Mouse (Mus musculus) lung, postnatal 14 days (tissue): ENCODE data around the gene Fgg.

Source experiments
- DNase-seq: peaks from one replicate; pipeline ENCODE4 v3.0.0; 2021

The Fgg gene

DNA sequence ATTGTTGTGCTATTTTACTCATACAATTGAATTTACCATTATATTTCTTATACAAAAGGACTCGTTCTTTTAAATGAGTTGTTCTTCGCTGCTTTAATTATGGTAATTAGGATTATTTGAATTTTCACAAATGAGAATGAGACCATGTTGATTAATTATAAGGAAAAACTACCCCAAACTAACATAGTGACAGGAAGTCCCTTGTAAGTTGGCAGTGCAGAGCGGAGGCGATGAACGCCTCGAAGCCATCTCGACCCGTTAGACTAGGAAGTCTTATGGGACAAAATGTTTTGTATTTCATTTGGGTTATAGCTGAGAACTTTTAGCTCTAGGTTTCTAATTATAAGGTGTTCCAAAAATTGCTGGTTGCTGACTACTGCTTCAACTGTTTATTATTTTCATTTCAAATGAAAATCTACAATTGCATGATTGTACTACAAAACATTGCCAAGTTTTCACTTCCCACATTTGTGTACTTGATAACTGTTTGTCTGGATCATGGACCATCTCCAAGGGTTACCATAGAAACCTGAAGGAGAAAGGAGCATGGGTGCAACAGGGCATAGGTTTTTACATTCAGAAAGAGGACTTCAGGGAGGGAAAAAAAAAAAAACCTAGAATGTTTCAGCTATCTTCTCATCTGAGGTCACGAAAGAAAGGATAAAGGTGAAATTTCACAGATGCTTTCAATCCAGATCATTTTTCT, 20.2 kb downstream of the Fgg start:
- DNase-seq = no peak

- DNase-seq = no peak
Observed at GRCm38 (mm10) chr3:83030331-83030730, 22.8 kb downstream of the Fgg start.

GRCm38 (mm10) chr3:83032746-83033308, 25.3 kb downstream of the Fgg start:
- no peak for DNase-seq

DNA sequence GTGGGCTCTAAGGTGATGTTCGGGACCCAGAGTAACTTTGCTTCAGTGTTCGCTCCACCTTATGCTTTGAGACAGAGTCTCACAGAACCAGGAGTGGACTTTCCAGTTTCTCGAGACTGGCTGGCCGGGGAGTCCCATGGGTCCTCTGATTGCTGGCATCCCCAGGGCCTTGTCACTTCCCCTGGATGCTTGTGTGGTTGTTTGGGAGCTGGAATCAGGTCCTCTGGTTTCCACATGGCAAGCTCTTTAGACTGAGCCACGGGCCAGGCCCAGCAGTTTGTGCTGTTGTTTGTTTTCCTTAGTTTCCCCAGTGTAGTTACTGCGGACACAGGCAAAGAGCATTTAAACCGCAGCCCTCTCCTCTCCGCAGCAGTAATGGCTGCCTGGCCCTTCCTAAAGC, 26.3 kb downstream of the Fgg start:
- DNase-seq = no peak

DNA sequence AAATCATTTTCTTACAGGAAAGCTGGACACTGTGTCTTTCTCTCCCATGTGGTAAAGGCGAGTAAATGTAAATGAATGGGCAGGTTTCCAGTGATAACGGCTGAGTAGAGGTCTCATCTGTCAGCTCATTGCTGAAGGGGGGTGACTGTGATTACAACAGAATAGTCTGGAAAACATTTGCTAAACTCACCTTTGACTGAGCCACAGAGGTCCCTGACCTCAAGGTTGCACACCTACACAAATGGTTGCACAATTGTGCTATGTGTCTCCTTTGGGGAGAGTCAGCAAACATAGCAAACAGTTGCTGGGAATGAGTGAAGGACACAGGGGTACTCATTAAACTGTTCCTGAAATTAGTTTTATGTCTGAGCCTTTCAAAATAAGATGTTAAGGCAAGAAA, 31.3 kb downstream of the Fgg start:
- no peak for DNase-seq

DNA sequence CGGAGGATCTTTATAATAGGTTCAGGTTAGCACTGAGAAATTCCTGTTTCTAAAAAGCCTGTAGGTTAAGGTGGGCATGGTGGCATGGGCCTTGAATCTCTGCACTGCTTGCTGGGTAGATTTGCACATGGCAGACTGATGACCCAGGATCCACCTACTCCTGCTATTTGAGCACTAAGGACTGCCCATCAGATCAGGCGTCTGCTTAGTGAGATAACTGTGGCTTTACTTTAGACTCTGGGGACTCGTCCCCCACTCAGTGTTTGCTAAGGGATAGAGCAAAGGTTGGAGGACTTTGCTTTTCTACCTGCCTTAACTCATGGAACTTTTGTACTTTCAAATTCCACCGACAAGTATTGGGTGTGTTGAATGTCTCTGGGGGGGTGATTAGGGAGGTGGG, 32.1 kb downstream of the Fgg start:
- DNase-seq = no peak

DNA sequence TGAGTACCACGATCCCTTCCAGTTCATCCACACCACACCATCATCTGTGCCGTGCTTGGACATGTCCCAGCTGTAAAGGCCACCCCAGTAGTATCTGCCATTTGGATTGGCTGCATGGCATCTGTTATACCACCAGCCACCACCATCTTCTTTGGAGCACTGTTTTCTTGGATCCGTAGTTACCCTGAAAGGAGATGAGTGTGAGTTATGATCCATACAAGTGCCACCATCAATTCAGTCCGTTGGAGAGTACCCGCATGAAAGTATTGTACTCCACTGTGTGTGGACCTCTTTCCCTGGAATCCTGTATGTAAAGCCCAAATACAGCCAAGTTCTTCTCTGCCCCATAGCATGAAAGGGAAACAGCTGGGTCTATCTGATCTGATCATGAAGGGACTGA, 34.9 kb downstream of the Fgg start:
- DNase-seq = no peak

DNA sequence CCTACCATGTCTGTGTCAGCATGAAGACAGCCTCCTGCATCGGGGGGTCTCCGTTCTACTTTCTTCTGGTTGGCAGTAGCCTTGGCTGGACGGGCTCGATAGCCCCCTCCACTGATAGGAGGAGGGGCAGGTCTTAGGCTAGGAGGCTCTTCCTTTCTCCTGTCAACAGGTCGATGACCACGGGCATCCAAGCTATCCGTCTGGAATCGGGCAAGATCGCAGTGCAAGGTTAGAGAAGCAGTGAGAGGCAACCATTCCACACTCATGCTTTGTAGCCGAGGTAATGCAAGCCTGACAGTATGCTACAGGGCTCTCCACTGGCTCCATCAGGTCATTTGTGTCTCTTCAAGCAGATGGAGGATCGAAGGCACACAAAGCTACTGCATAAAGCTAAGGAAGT, 39.1 kb downstream of the Fgg start:
- no peak for DNase-seq

DNA sequence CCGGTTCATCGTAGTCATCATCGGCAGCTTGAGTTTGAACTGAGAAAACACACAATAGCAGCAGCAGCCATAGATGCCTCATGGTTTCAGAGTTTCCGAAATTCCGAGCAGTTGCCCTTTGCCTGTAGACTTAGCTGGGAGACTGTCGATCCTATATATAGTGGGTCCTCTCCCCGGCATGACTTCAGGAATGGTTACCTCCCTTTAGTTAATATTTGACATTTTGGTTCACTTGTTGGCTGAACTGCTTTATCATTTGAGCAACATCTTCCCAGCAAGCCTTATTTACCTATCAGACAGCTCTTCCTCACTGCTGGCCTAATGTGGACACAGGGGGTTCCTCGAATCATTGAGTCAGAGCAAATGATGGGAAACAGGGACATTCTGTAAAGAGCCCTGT, 42.2 kb downstream of the Fgg start, which contains the start of gene Fgb:
Gene Fgb, minus strand, starts transcription at position 184 of the 400 bp plus-strand sequence.
- DNase-seq = no peak

- no peak for DNase-seq
Observed at GRCm38 (mm10) chr3:83050661-83051060, 43.1 kb downstream of the Fgg start.

DNA sequence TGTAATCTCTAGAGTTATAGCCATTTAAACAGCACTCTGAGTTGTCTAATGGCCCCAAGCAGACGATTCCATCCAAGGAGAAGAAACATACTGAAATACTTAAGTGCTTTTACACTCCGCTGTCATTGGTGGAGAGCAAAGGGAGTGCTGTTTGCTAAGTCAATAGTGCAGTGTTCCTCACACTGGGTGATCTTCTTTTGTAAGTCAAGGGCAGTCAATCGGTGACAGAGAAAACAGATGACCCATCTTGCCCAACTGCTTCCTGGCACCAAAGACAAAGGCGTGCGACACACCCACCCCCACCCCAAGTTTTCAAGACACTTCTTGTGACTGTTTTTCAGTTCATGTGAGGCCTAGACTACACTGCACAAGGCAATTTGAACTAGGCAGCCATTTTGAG, 44.6 kb downstream of the Fgg start:
- no peak for DNase-seq

DNA sequence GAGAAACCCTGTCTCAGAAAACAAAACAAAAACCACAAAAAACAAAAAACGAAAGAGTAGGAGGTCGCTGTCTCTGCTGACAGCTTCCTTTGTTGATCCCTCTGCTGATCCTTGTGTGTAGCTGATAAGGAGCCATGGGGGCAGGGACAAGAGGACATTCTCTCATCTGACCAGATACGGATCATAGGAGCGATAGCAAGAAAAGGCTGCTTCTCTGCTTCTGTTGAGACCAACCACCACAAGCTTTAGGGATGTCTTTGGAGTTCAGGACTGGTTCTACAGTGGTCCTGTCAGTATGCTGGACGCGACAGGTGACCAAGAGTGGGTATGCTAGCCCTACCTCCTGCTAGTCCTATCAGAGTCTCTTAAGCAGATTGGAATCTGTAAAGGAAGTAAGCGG, 45.6 kb downstream of the Fgg start:
- no peak for DNase-seq

GRCm38 (mm10) chr3:83053758-83054157, 46.2 kb downstream of the Fgg start:
- DNase-seq = peak; percentile 35

DNA sequence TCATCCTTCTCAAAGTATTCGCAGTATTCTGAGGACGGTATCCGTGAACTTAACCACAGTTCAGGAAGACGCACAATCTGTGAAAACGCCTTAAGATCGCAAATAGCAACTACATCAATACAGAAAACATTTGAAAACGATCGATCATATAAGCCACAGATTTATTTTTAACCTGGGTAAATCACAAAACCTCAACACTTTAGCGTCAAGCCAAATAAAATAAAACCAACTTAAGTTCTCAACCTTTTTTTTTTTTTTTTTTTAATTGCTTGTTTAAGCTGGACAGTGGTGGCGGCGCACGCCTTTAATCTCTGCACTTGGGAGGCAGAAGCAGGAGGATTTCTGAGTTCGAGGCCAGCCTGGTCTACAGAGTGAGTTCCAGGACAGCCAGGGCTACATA, 47.2 kb downstream of the Fgg start:
- no peak for DNase-seq

- peak; percentile 99 for DNase-seq
Observed at GRCm38 (mm10) chr3:83055281-83056038, 47.9 kb downstream of the Fgg start, which contains the start of gene Plrg1. TSS of gene Plrg1 (plus strand) at chr3:83055522.

DNA sequence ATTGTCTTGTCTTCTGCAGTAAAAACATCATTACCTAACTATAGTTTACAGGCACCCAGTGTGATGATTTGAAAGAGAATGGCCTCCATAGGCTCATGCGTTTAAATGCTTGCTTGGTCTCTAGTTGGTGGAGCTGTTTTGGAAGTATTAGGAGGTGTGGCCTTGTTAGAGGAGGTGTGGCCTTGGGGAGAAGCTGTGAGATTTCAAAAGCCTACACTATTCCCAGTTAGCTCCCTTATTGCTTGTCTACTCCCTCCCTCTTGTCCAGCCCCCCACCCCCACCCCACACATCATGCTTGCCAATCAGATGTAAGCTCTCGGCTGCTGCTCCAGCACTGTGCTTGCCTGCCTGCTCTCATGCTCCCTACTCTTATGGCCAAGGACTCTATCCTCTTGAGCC, 49.5 kb downstream of the Fgg start:
- DNase-seq = no peak
